Mouse (Mus musculus): ENCODE results near the gene Grik3. TPM values are rescaled to one million over a fixed set of nuclear protein-coding genes. Genes with fewer than 3 reads are reported as not detected.
"Not testable (repeated sequence)": the region's sequence is repeated elsewhere in the genome, so short reads cannot be mapped to it uniquely, and the experiment has no call there.

Gene Grik3
- total and polyA plus RNA-seq, 3 experiments = under 0.01 TPM; not detected in 2

DNA sequence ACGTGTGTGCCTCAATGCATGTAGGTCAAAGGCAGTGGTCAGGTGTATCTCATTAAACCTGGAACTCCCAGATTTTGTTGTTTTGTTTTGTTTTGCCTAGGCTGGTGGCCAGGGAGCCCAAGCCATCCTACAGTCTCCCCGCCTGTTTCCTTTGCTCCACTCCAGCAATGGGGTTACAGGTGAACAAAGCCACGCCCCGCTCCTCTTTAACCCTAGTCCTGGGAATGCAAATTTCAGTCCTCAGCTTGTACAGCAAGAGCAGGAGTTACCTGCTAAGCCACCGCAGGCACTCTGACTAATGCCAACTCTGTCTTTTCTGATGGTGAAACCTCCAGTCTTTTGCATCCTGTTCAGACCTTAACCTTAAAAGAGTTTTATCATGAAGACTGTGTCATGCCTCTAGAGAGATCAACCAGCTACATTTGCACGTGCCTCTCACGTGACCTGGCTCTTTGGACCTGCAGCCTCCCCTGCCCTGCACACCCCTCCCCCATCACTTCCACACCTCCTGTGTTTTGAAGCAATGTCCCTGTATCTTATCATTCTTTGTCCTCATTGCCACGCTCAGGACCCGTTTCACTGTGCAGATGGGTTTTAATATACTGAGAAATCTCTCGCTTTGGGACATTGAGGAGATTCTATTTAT lies 117.0 kb downstream of the Grik3 start:
- no peak for TF ChIP-seq MEF2A (IDR thresholded peaks at IDR 0.05; ENCODE audit: extremely low read depth, insufficient replicate concordance, low read depth, low read length, poor library complexity, severe bottlenecking)
- H3K9ac ChIP-seq (ENCODE audit: control insufficient read depth, low read depth, low read length, poor library complexity, severe bottlenecking) = no peak overlapping the region
- no peaks in the 10 kb centered on the region for H3K36me3 ChIP-seq (ENCODE audit: control insufficient read depth in 1 of 2, insufficient read depth in 2 of 2, low read length in 2 of 2)
- no peaks in the 10 kb centered on the region for H3K4me1 ChIP-seq (ENCODE audit: control insufficient read depth in 1 of 2, insufficient read depth in 2 of 2, low read length in 2 of 2)
- no peaks in the 10 kb centered on the region for H3K79me2 ChIP-seq (ENCODE audit: control insufficient read depth, insufficient read depth, low read length, poor library complexity)
- no peak overlapping the region for H3K4me3 ChIP-seq (ENCODE audit: control insufficient read depth in 1 of 2, insufficient read depth in 1 of 2, low read depth in 2 of 2, low read length in 2 of 2)
- H3K27ac ChIP-seq (ENCODE audit: control insufficient read depth, low read depth, low read length) = no peak overlapping the region
- no peak for DNase-seq (ENCODE audit: low read depth, low spot score)
- no peaks in the 10 kb centered on the region for H3K9me3 ChIP-seq (replicated peaks; ENCODE audit: insufficient read depth, low read length)
- no peaks in the 10 kb centered on the region for H3K27me3 ChIP-seq (ENCODE audit: control insufficient read depth in 1 of 2, insufficient read depth in 2 of 2, low read length in 2 of 2)

DNA sequence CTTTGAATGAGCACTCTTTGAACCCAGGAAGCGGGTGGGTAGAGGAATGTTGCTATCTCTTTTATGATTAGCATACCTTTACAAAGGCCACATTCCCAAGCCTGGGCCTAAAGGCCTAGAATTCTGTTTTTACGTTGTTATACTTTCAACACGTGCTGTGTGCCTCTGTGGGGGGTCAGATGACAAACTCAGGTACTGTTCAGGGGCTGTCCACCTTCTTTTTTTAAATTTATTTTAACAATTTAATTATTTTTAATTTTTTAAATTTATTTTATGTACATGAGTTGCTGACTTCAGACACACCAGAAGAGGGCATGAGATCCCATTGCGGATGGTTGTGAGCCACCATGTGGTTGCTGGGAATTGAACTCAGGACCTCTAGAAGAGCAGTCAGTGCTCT lies 118.4 kb downstream of the Grik3 start:
- DNase-seq (ENCODE audit: low read depth, low spot score); H3K27ac ChIP-seq (ENCODE audit: control insufficient read depth, low read depth, low read length); H3K9me3 ChIP-seq (replicated peaks; ENCODE audit: insufficient read depth, low read length); H3K27me3 ChIP-seq (ENCODE audit: control insufficient read depth in 1 of 2, insufficient read depth in 2 of 2, low read length in 2 of 2); H3K9ac ChIP-seq (ENCODE audit: control insufficient read depth, low read depth, low read length, poor library complexity, severe bottlenecking); H3K79me2 ChIP-seq (ENCODE audit: control insufficient read depth, insufficient read depth, low read length, poor library complexity); H3K4me3 ChIP-seq (ENCODE audit: control insufficient read depth in 1 of 2, insufficient read depth in 1 of 2, low read depth in 2 of 2, low read length in 2 of 2); H3K4me1 ChIP-seq (ENCODE audit: control insufficient read depth in 1 of 2, insufficient read depth in 2 of 2, low read length in 2 of 2); H3K36me3 ChIP-seq (ENCODE audit: control insufficient read depth in 1 of 2, insufficient read depth in 2 of 2, low read length in 2 of 2): not testable (repeated sequence)

DNA sequence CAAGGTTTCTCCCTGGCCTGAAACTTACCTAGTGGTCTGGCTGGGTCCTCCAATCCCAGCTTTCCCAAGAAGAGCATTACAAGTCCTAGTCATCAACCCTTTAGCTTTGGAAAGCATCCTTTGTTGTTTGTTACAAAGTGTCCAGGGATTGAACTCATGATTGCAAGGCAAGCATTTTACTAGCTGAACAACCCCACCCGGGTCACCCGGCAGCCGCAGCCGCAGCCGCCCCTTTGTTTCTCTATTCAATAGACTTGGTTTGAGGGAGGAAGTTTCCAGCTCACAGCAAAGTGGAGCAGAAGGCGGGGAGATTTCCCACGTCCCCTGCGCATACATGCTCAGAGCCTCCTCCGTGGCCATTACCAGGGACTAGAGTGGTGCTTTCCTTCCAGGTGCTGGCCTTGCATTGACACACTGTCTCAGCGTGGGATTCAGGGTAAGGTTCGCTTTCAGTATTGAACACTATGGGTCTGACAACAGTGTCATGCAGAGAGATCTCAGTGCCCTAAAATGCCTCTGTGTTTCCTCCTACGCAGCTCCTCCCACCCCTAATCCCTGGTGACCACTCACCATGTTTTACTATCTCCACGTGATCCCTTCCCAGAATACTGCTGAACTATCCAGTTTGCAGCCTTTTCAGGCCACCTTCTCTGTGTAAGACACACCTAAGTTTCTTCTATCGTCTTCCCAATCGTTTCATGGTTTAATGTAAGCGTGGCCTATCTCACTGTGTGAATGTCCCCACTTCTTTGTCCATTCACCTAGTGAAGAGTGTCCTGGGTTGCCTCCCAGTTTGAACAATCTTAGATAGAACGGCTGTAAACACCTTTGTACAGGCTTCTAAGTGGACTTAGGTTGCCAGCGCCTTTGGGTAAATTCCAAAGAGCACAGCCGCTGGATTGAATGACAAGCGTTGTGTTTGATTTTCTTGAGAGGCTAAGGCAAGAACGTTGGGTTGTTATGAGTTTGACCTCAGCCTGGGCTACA lies 119.1 kb downstream of the Grik3 start:
- no peaks in the 10 kb centered on the region for H3K79me2 ChIP-seq (ENCODE audit: control insufficient read depth, insufficient read depth, low read length, poor library complexity)
- H3K27me3 ChIP-seq (ENCODE audit: control insufficient read depth in 1 of 2, insufficient read depth in 2 of 2, low read length in 2 of 2) = no peaks in the 10 kb centered on the region
- no peaks in the 10 kb centered on the region for H3K9me3 ChIP-seq (replicated peaks; ENCODE audit: insufficient read depth, low read length)
- no peaks in the 10 kb centered on the region for H3K36me3 ChIP-seq (ENCODE audit: control insufficient read depth in 1 of 2, insufficient read depth in 2 of 2, low read length in 2 of 2)
- no peak overlapping the region for H3K27ac ChIP-seq (ENCODE audit: control insufficient read depth, low read depth, low read length)
- no peaks in the 10 kb centered on the region for H3K4me1 ChIP-seq (ENCODE audit: control insufficient read depth in 1 of 2, insufficient read depth in 2 of 2, low read length in 2 of 2)
- H3K4me3 ChIP-seq (ENCODE audit: control insufficient read depth in 1 of 2, insufficient read depth in 1 of 2, low read depth in 2 of 2, low read length in 2 of 2) = no peak overlapping the region
- no peak for TF ChIP-seq EP300 (IDR thresholded peaks at IDR 0.05; ENCODE audit: low read depth in 1 of 2, low read length in 2 of 2)
- no peak for TF ChIP-seq ETS1 (IDR thresholded peaks at IDR 0.05; ENCODE audit: low read depth, low read length)
- TF ChIP-seq HCFC1 (IDR thresholded peaks at IDR 0.05; ENCODE audit: low read depth, low read length) = no peak
- TF ChIP-seq MAX (IDR thresholded peaks at IDR 0.05; ENCODE audit: low read length) = no peak
- no peak for TF ChIP-seq RCOR1 (IDR thresholded peaks at IDR 0.05; ENCODE audit: low read depth, low read length)
- H3K9ac ChIP-seq (ENCODE audit: control insufficient read depth, low read depth, low read length, poor library complexity, severe bottlenecking) = no peak overlapping the region
- no peak for DNase-seq (ENCODE audit: low read depth, low spot score)

Measured in MEL (cell line).